Mouse (Mus musculus): ENCODE results near the gene Tmc6. TPM values are rescaled to one million over a fixed set of nuclear protein-coding genes. Genes with fewer than 3 reads are reported as not detected.
"Not testable (repeated sequence)": the region's sequence is repeated elsewhere in the genome, so short reads cannot be mapped to it uniquely, and the experiment has no call there.

The Tmc6 gene
- total RNA-seq, 2 experiments from 2014 or later: 35.5 to 53.2 TPM

GRCm38 (mm10) chr11:117810401-117811046 lies 28.5 kb upstream of the Tmc6 start:
- peak; percentile 94 for DNase-seq

GRCm38 (mm10) chr11:117809407-117810311 lies 27.7 kb upstream of the Tmc6 start, which contains the start of the genes Gm20708 and Syngr2:
Gm20708 (plus strand) TSS chr11:117809668.
Syngr2 (plus strand) TSS chr11:117809668.
- DNase-seq: peak; percentile 87

GRCm38 (mm10) chr11:117806781-117807180 lies 24.8 kb upstream of the Tmc6 start:
- DNase-seq: no peak

GRCm38 (mm10) chr11:117803166-117803688 lies 21.2 kb upstream of the Tmc6 start:
- no peak for DNase-seq

GRCm38 (mm10) chr11:117801650-117802049 lies 19.7 kb upstream of the Tmc6 start:
- DNase-seq: no peak

- DNase-seq: no peak
These were observed 18.0 kb upstream of the Tmc6 start for GRCm38 (mm10) chr11:117800038-117800437.

- DNase-seq: no peak
These were observed 17.2 kb upstream of the Tmc6 start for GRCm38 (mm10) chr11:117799174-117799573.

GRCm38 (mm10) chr11:117798160-117798541 lies 16.2 kb upstream of the Tmc6 start:
- no peak for DNase-seq

- DNase-seq: no peak
These were observed 15.6 kb upstream of the Tmc6 start, which contains the start of gene 6030468B19Rik for GRCm38 (mm10) chr11:117797511-117798159. 6030468B19Rik (plus strand) TSS chr11:117797660.

- no peak for DNase-seq
These were observed 15.0 kb upstream of the Tmc6 start for GRCm38 (mm10) chr11:117796954-117797353.

- no peak for DNase-seq
These were observed 12.1 kb upstream of the Tmc6 start for GRCm38 (mm10) chr11:117794035-117794551.

GRCm38 (mm10) chr11:117792281-117792888 lies 10.4 kb upstream of the Tmc6 start:
- peak; percentile 60 for DNase-seq

- DNase-seq: no peak
These were observed 9.4 kb upstream of the Tmc6 start for GRCm38 (mm10) chr11:117791441-117791761.

- no peak for DNase-seq
These were observed 8.9 kb upstream of the Tmc6 start for GRCm38 (mm10) chr11:117790703-117791440.

- peak; percentile 87 for DNase-seq
These were observed 8.3 kb upstream of the Tmc6 start for GRCm38 (mm10) chr11:117790286-117790685.

GRCm38 (mm10) chr11:117788481-117788880 lies 6.5 kb upstream of the Tmc6 start:
- not testable (repeated sequence) for DNase-seq

GRCm38 (mm10) chr11:117786294-117786693 lies 4.3 kb upstream of the Tmc6 start:
- peak; percentile 77 for DNase-seq

GRCm38 (mm10) chr11:117783683-117784309 lies 1.8 kb upstream of the Tmc6 start:
- DNase-seq: peak; percentile 47

- peak; percentile 71 for DNase-seq
These were observed 1.1 kb upstream of the Tmc6 start for GRCm38 (mm10) chr11:117783089-117783488.

- DNase-seq: no peak
These were observed 672 bp upstream of the Tmc6 start for GRCm38 (mm10) chr11:117782705-117783034.
